ENCODE assay signal across 23 mouse cellular contexts in the genomic region with DNA sequence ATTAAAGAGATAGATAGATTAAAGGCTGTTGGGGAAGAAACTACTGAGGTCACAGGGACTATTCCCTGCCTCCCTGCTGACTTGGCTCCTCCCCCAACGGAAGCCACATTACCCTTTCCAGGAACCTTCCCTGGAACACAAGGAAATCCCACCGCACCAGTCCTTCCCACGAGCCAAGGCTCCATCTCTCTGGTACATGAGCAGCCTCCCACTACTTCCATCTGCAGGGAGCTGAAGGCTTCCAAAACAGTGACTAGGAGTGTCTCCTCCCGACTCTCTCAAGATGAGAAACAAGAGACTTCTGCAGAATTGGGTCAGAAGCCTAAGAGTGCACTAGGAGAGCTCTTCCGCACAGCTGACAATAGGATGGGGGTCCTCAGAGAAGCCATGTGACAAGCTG. TPM values are rescaled to one million over a fixed set of nuclear protein-coding genes. Genes with fewer than 3 reads are reported as not detected.
DNase-seq lines count a peak whose midpoint lies in the region.
"Had no signal": no experiment of that assay in that cellular context is flagged by ENCODE, and none has a peak within 500 bp of the region (broad histone marks: within the 10 kb centered on the region; RNA-seq: fewer than 3 reads in every experiment).

No protein-coding gene starts in this region.

- no peaks in the 10 kb centered on the region for H3K27me3 ChIP-seq in limb, embryonic 10.5 days (ENCODE audit: low read depth, poor library complexity, severe bottlenecking)
- H3K27me3 ChIP-seq: embryonic facial prominence, embryonic 15.5 days; hindbrain, embryonic 12.5 days; midbrain, embryonic 12.5 days; neural tube, embryonic 12.5 days had no signal

- H3K4me3 ChIP-seq in limb, embryonic 10.5 days: no peak overlapping the region
- H3K4me3 ChIP-seq: embryonic facial prominence, embryonic 15.5 days; hindbrain, embryonic 12.5 days; midbrain, embryonic 12.5 days; neural tube, embryonic 12.5 days had no signal

- DNase-seq in frontal cortex, adult 2 months (ENCODE audit: extremely low spot score in 1 of 2, low spot score in 1 of 2): peak; percentile 50 to 77
- DNase-seq in frontal cortex, postnatal 25 days (ENCODE audit: low spot score in 2 of 2): no peak
- peak; percentile 36 for DNase-seq in left cerebral cortex, adult 11 months (ENCODE audit: low spot score)
- DNase-seq in left cerebral cortex, postnatal 4 days: no peak
- peak; percentile 48 to 64 for DNase-seq in left cerebral cortex, postnatal 36 days (ENCODE audit: low spot score in 2 of 2)
- peak; percentile 78 for DNase-seq in telencephalon, adult 2 months (ENCODE audit: low read depth, low spot score)
- DNase-seq in limb, embryonic 10.5 days (ENCODE audit: low spot score): no peak
- no peak for DNase-seq in heart, adult 8-10 months (ENCODE audit: low spot score)
- DNase-seq: adrenal gland, postnatal 25 days; cerebellum, adult 2 months; cerebellum, postnatal 36 days; forebrain, postnatal 0 days; heart, postnatal 10 days; kidney, adult 8-10 months; kidney, postnatal 25 days; liver, postnatal 0 days; lung, postnatal 10 days; thymus, postnatal 4 days had no signal

- H3K4me1 ChIP-seq in limb, embryonic 10.5 days: no peaks in the 10 kb centered on the region
- H3K4me1 ChIP-seq: hindbrain, embryonic 12.5 days; midbrain, embryonic 12.5 days; neural tube, embryonic 12.5 days had no signal

- H3K27ac ChIP-seq in limb, embryonic 10.5 days: no peak overlapping the region
- H3K27ac ChIP-seq: hindbrain, embryonic 12.5 days; midbrain, embryonic 12.5 days; neural tube, embryonic 12.5 days had no signal

- WGBS in limb, embryonic 10.5 days: 89% methylated on average over 5 of the region's 5 CpGs

- peaks cover 65% of the 10 kb centered on the region for H3K36me3 ChIP-seq in limb, embryonic 10.5 days
- H3K36me3 ChIP-seq: midbrain, embryonic 12.5 days had no signal

- intact Hi-C loops in left cerebral cortex, postnatal 4 days (cut with DNase I): no loop called here
- intact Hi-C loops in left cerebral cortex, postnatal 36 days (cut with DNase I): loop anchor here (5.0 kb wide), 1 partner anchor 44 kb away; no protein-coding TSS in a partner anchor

- H3K9me3 ChIP-seq in limb, embryonic 10.5 days (replicated peaks): no peaks in the 10 kb centered on the region
- H3K9me3 ChIP-seq: embryonic facial prominence, embryonic 15.5 days; hindbrain, embryonic 12.5 days; midbrain, embryonic 12.5 days; neural tube, embryonic 12.5 days had no signal

RNA-seq across cellular contexts. Expression of gene Dlg5, which starts 47.9 kb away (rescaled TPM):
- 29.8 and 32.3 TPM in 2 replicates for polyA plus RNA-seq in frontal cortex, adult 2 months (2012; rRNA removed)
- 10 to 100 TPM; 81.9 to 94.0 TPM for total RNA-seq in left cerebral cortex, postnatal 4 days (2021)
- total RNA-seq in left cerebral cortex, postnatal 36 days (2021): 10 to 100 TPM; 24.8 to 42.8 TPM
- 23.7 and 32.6 TPM in 2 replicates for polyA plus RNA-seq in limb, embryonic 10.5 days (2016; fragmentation: Nextera tagmentation; extraction: Ambion mirVana)
- total RNA-seq in heart, adult 8-10 months (2022): 10 to 100 TPM in 2 of 4 experiments, 1 to 10 TPM in 2; 9.0 to 12.7 (median 9.8) TPM
- total RNA-seq: megakaryocyte progenitor cell, adult 5-6 weeks had no signal

Comparison
In these comparisons a context has a peak if more than half of its experiments do, and no peak if none do; other contexts are left out.
1. DNase-seq: peak in frontal cortex, adult 2 months (2 of 2), left cerebral cortex, adult 11 months (single experiment), left cerebral cortex, postnatal 36 days (2 of 2) and telencephalon, adult 2 months (single experiment); none in frontal cortex, postnatal 25 days (0 of 2), left cerebral cortex, postnatal 4 days (single experiment), limb, embryonic 10.5 days (single experiment) and heart, adult 8-10 months (single experiment).